Mouse (Mus musculus) stomach, postnatal 0 days (tissue): ENCODE measurements around the gene Lactb. TPM values are rescaled to one million over a fixed set of nuclear protein-coding genes. Genes with fewer than 3 reads are reported as not detected.
A peak's percentile ranks its signal among the peaks of the same experiment; 100 is the strongest.

Source experiments
- ATAC-seq: fragments of 200-750 bp; cut with Nextera tagmentation; 2 replicates; pipeline ENCODE4 v1.8.0; 2017; ENCODE audit not compliant: low FRiP score, low TSS enrichment
- DNase-seq: peaks from one replicate; pipeline ENCODE4 v3.0.0-alpha.2; 2016; ENCODE audit warnings: low spot score
- H3K27ac ChIP-seq: fragments of 300-500 bp; sonication (generic); replicated peaks from 2 replicates; pipeline ENCODE4 v1.5.1; 2014; ENCODE audit warnings: mild to moderate bottlenecking, control low read depth
- H3K27me3 ChIP-seq: fragments of 300-500 bp; sonication (generic); 2 replicates; pipeline ENCODE4 v1.6.1; 2014; ENCODE audit warnings: low read length; ENCODE audit not compliant: control insufficient read depth, insufficient read depth
- H3K36me3 ChIP-seq: fragments of 300-500 bp; sonication (generic); 2 replicates; pipeline ENCODE4 v1.6.1; 2014; ENCODE audit warnings: low read length, mixed read lengths; ENCODE audit not compliant: control insufficient read depth, insufficient read depth
- H3K4me1 ChIP-seq: fragments of 300-500 bp; sonication (generic); replicated peaks from 2 replicates; pipeline ENCODE4 v1.6.1; 2014; ENCODE audit warnings: antibody characterized with exemption; ENCODE audit not compliant: control insufficient read depth, insufficient read depth
- H3K4me2 ChIP-seq: fragments of 300-500 bp; sonication (generic); replicated peaks from 2 replicates; pipeline ENCODE4 v1.6.1; 2014; ENCODE audit warnings: low read depth, mild to moderate bottlenecking, control low read depth, moderate library complexity
- H3K4me3 ChIP-seq: fragments of 300-500 bp; sonication (generic); 2 replicates; pipeline ENCODE4 v1.5.1; 2014; ENCODE audit warnings: low read depth, low read length, control low read depth
- H3K9ac ChIP-seq: fragments of 300-500 bp; sonication (generic); 2 replicates; pipeline ENCODE4 v1.6.1; 2014; ENCODE audit warnings: mild to moderate bottlenecking, low read length, control low read depth, mixed read lengths
- H3K9me3 ChIP-seq: fragments of 300-500 bp; sonication (generic); 2 replicates; pipeline ENCODE4 v1.6.1; 2016; ENCODE audit warnings: low read length; ENCODE audit not compliant: control insufficient read depth
- CTCF ChIP-seq: IDR thresholded peaks from 2 replicates; pipeline ENCODE4 v1.5.1; 2016; ENCODE audit warnings: antibody characterized with exemption, low read depth, mild to moderate bottlenecking, moderate library complexity
- EP300 ChIP-seq: optimal IDR thresholded peaks from 2 replicates; pipeline ENCODE3; 2016; ENCODE audit warnings: antibody characterized with exemption
- WGBS: fragments of 180-500 bp; shearing (Covaris S2); extraction: QIAGEN DNeasy Blood & Tissue Kit; methylation state at CpG from one replicate; pipeline ENCODE4 v1.1.7; 2014; 5-methylcytosine and 5-hydroxymethylcytosine counted together
- polyA plus RNA-seq: library from polyadenylated mRNA; unstranded; fragments of >200 nt; fragmentation: Nextera tagmentation; extraction: Ambion mirVana; gene quantifications from 2 replicates; pipeline ENCODE4 v1.2.1, GENCODE M21; 2015

Lactb gene
- polyA plus RNA-seq, 1 experiment from 2014 or later, result 12.2 TPM

DNA sequence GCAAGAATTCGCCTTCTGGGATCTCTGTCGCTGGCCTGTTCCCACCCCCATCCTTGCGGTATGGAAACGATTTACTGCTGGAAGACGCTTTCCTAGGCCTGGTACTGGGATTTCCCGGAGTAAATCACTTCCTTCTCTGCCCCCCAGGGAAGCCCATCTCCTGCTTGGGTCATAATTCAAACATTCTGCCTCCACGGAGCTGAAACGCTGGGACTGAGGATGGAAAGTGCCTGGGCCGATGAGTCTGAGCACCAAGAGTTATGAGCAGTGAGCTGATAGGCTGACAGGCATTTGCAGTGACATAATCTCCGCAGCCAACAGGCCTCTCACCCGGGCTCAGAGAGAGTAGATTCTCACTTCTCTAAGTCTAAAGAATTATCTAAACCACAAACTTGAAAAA is 33.5 kb upstream of the Lactb start:
- no peaks in the 10 kb centered on the region for H3K27me3 ChIP-seq
- H3K4me2 ChIP-seq, result no peak overlapping the region
- 43% methylated on average over 11 of the region's 11 CpGs for WGBS
- H3K4me3 ChIP-seq, result no peak overlapping the region
- H3K4me1 ChIP-seq, result peaks cover 7% of the 10 kb centered on the region; the same call in 1 of the 2 replicates
- H3K36me3 ChIP-seq, result no peaks in the 10 kb centered on the region
- H3K27ac ChIP-seq, result no peak overlapping the region
- ATAC-seq (no peak), DNase-seq (no peak)
- TF ChIP-seq EP300, result no peak
- TF ChIP-seq CTCF, result no peak
- H3K9me3 ChIP-seq, result no peaks in the 10 kb centered on the region
- no peak overlapping the region for H3K9ac ChIP-seq

DNA sequence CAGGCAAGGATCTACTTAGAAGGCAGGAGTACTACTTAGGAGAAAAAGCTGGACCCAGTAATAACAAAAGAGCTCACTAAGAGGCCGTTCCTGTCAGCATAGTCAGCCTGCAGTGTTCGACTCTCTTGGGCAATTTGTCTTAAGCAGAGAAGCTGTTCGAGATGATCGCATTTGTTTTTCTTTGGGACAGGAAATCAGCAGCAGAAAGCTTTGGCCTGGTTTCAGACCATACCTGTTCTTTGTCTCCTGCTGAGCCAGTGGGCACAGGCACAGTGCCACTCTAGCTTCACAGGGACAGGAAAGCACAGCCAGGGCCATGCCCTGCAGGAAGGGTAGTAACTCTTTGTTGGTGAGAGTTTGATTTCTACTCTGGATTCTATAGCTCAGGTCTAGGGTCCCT is 31.1 kb upstream of the Lactb start:
- TF ChIP-seq CTCF, result no peak
- no peak for TF ChIP-seq EP300
- 41% methylated on average over 4 of the region's 4 CpGs for WGBS
- Histone ChIP-seq H3K4me3 (no peak overlapping the region), H3K4me2 (no peak overlapping the region), H3K27me3 (no peaks in the 10 kb centered on the region), H3K9me3 (no peaks in the 10 kb centered on the region), H3K36me3 (no peaks in the 10 kb centered on the region), H3K27ac (no peak overlapping the region), H3K9ac (no peak overlapping the region), H3K4me1 (no peaks in the 10 kb centered on the region)
- DNase-seq (no peak), ATAC-seq (no peak)

DNA sequence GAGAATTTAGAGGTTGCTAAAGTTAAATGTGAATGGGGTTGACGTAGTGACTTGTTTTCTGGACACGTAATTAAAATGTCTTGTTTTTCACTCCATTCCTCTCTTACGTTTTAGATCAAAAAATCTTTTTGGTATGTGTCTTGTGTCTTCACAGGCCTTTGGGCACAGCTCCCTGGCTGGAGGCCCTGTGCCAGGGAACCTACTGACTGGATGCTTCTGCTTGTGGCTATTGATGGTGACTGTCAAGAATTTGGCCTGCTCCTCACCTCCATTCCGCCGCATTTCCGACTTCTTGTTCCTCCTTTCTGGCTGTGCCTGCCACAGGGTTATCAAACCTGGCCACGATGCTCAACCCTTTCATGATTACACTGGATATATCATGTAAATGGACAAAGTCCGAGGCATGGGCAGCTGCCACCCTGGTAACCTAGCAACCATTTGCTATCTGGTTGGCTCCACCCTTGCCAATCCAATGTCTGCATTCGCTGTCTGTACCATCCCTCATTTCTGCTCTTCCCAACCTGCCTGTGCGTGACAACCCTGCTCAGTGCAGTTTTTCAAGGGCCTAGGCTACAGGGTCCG is 30.0 kb upstream of the Lactb start:
- DNase-seq (no peak), ATAC-seq (peak; percentile 31; the same call in 1 of the 2 replicates)
- no peak overlapping the region for H3K4me2 ChIP-seq
- no peaks in the 10 kb centered on the region for H3K27me3 ChIP-seq
- H3K9ac ChIP-seq, result no peak overlapping the region
- no peaks in the 10 kb centered on the region for H3K4me1 ChIP-seq
- H3K9me3 ChIP-seq, result no peaks in the 10 kb centered on the region
- no peak overlapping the region for H3K4me3 ChIP-seq
- TF ChIP-seq EP300 (no peak), CTCF (no peak)
- WGBS, result 73% methylated on average over 11 of the region's 11 CpGs
- H3K27ac ChIP-seq, result no peak overlapping the region
- H3K36me3 ChIP-seq, result no peaks in the 10 kb centered on the region

DNA sequence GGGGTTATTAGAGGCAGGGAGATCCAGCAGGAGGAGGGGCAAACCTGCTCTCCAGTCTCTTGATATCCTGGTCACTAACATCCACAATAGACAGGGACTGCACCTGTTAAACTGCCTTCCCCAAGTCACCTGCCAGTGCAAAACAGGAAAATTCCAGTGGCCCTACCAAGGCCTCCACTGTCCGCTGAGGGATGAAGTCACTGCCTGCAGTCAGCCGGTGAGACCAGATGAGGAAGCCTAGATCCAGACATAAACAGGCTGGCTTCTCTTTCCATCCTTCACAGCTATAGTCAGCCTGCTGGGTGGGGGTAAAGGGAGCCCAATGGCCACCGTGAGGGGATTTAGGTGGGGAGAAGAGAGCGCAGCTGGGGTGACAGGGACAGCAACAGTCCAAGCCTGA is 28.4 kb upstream of the Lactb start:
- H3K27ac ChIP-seq, result no peak overlapping the region
- DNase-seq (no peak), ATAC-seq (peak; percentile 31; the same call in 1 of the 2 replicates)
- H3K9me3 ChIP-seq, result no peaks in the 10 kb centered on the region
- no peak overlapping the region for H3K4me2 ChIP-seq
- H3K36me3 ChIP-seq, result no peaks in the 10 kb centered on the region
- H3K4me1 ChIP-seq, result no peaks in the 10 kb centered on the region
- H3K4me3 ChIP-seq, result no peak overlapping the region
- H3K9ac ChIP-seq, result no peak overlapping the region
- no peaks in the 10 kb centered on the region for H3K27me3 ChIP-seq
- TF ChIP-seq CTCF, result no peak
- TF ChIP-seq EP300, result no peak
- WGBS, result 57% methylated on average over 4 of the region's 4 CpGs

DNA sequence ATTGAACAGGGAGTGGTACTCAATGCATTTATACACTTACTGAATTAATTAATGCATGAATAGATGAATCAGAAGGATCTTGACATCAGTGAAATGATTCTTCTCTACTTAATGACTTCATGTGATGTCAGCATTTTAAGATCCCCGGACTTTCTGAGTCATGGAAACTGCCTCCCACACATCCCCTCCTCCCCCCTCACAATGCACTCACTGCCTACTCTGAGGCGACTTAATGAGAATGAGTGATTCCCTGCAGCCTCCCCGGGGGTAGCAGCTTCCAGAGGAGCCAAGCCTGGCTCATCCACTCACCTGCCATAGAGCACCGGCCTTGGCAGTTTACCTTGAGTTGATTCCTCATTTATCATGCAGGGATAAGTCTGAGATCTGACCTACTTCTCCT is 27.9 kb upstream of the Lactb start:
- H3K9ac ChIP-seq, result no peak overlapping the region
- WGBS, result 28% methylated on average over 4 of the region's 4 CpGs
- H3K4me3 ChIP-seq, result no peak overlapping the region
- H3K4me1 ChIP-seq, result no peaks in the 10 kb centered on the region
- no peaks in the 10 kb centered on the region for H3K36me3 ChIP-seq
- no peak overlapping the region for H3K4me2 ChIP-seq
- no peak overlapping the region for H3K27ac ChIP-seq
- ATAC-seq (no peak), DNase-seq (no peak)
- no peaks in the 10 kb centered on the region for H3K9me3 ChIP-seq
- TF ChIP-seq EP300 (no peak), CTCF (no peak)
- no peaks in the 10 kb centered on the region for H3K27me3 ChIP-seq

GRCm38 (mm10) chr9:67001506-67001905 is 26.2 kb upstream of the Lactb start:
- peak; percentile 3; the same call in 1 of the 2 replicates for ATAC-seq
- no peaks in the 10 kb centered on the region for H3K27me3 ChIP-seq
- H3K36me3 ChIP-seq, result no peaks in the 10 kb centered on the region
- TF ChIP-seq CTCF (no peak), EP300 (no peak)
- no peak overlapping the region for H3K4me3 ChIP-seq
- no peak overlapping the region for H3K9ac ChIP-seq
- H3K9me3 ChIP-seq, result no peaks in the 10 kb centered on the region
- no peak for DNase-seq
- H3K27ac ChIP-seq, result no peak overlapping the region
- no peak overlapping the region for H3K4me2 ChIP-seq
- WGBS, result 69% methylated on average over 4 of the region's 4 CpGs
- H3K4me1 ChIP-seq, result no peaks in the 10 kb centered on the region
